25 mouse cellular contexts compared by ENCODE assay signal in genomic region chr12:40097023-40097422, GRCm38 (mm10). TPM values are rescaled to one million over a fixed set of nuclear protein-coding genes. Genes with fewer than 3 reads are reported as not detected.
"Had no signal": no experiment of that assay in that cellular context is flagged by ENCODE, and none has a peak within 500 bp of the region (broad histone marks: within the 10 kb centered on the region; RNA-seq: fewer than 3 reads in every experiment).

No protein-coding gene starts in this region.

- H3K4me1 ChIP-seq: heart, embryonic 10.5 days; heart, embryonic 12.5 days; hindbrain, embryonic 10.5 days; hindbrain, embryonic 12.5 days; kidney, embryonic 15.5 days; limb, embryonic 10.5 days; limb, embryonic 12.5 days; liver, embryonic 13.5 days had no signal

- H3K9ac ChIP-seq: forebrain, postnatal 0 days; heart, embryonic 12.5 days; hindbrain, embryonic 12.5 days; hindbrain, embryonic 14.5 days; kidney, embryonic 15.5 days; limb, embryonic 12.5 days; liver, embryonic 13.5 days had no signal

- H3K36me3 ChIP-seq: heart, embryonic 10.5 days; heart, embryonic 12.5 days; hindbrain, embryonic 10.5 days; hindbrain, embryonic 12.5 days; kidney, embryonic 15.5 days; limb, embryonic 10.5 days; limb, embryonic 12.5 days; liver, embryonic 13.5 days had no signal

- ATAC-seq: forebrain, postnatal 0 days; hindbrain, embryonic 16.5 days; inflammation-experienced regulatory T-cells, adult 6 months had no signal

- DNase-seq: forebrain, postnatal 0 days; gastrocnemius, postnatal 25 days; heart, adult 18-20 months; heart, postnatal 10 days; heart, postnatal 4 days; kidney, adult 18-20 months; kidney, adult 9 months; kidney, postnatal 14 days; kidney, postnatal 36 days; layer of hippocampus, adult 9-11 months; layer of hippocampus, postnatal 36 days; liver; liver, embryonic 13.5 days had no signal

- H3K27ac ChIP-seq: heart, embryonic 10.5 days; hindbrain, embryonic 10.5 days; hindbrain, embryonic 12.5 days; hindbrain, embryonic 14.5 days; kidney, embryonic 15.5 days; kidney, postnatal 0 days; limb, embryonic 10.5 days; limb, embryonic 12.5 days; liver, embryonic 13.5 days had no signal

- H3K4me3 ChIP-seq: heart, embryonic 10.5 days; heart, embryonic 12.5 days; hindbrain, embryonic 10.5 days; hindbrain, embryonic 12.5 days; kidney, embryonic 15.5 days; limb, embryonic 10.5 days; limb, embryonic 12.5 days; liver, embryonic 13.5 days had no signal

- H3K9me3 ChIP-seq: heart, embryonic 10.5 days; heart, embryonic 12.5 days; hindbrain, embryonic 10.5 days; hindbrain, embryonic 12.5 days; kidney, embryonic 15.5 days; limb, embryonic 10.5 days; limb, embryonic 12.5 days; liver, embryonic 13.5 days had no signal

- H3K4me2 ChIP-seq: heart, embryonic 12.5 days; hindbrain, embryonic 12.5 days; hindbrain, embryonic 14.5 days; kidney, embryonic 15.5 days; limb, embryonic 12.5 days; liver, embryonic 13.5 days had no signal

- H3K27me3 ChIP-seq: heart, embryonic 12.5 days; hindbrain, embryonic 12.5 days; kidney, embryonic 15.5 days; limb, embryonic 12.5 days; liver, embryonic 13.5 days had no signal

RNA-seq across cellular contexts. Expression of gene Scin, which starts 37.0 kb away (rescaled TPM):
- total RNA-seq: left cerebral cortex, postnatal 10 days had no signal
- polyA plus RNA-seq: hindbrain, embryonic 14.5 days; hindbrain, embryonic 16.5 days had no signal
